Mouse (Mus musculus): ENCODE results near the gene Cabp4.

- TF ChIP-seq CTCF (conservative IDR thresholded peaks at IDR 0.05; ENCODE audit: low read length) (no peak), NANOG (IDR thresholded peaks at IDR 0.05; ENCODE audit: borderline replicate concordance, low read length) (no peak), POU5F1 (IDR thresholded peaks at IDR 0.05; ENCODE audit: borderline replicate concordance, low read length) (no peak)
These were observed 15.2 kb upstream of the Cabp4 start for GRCm38 (mm10) chr19:4159049-4159448.

All from E14TG2a.4 (cell line).